Mouse (Mus musculus) stomach, postnatal 0 days (tissue): ENCODE results near the gene Rnf114.

Source experiments
- CTCF ChIP-seq: IDR thresholded peaks from 2 replicates; pipeline ENCODE4 v1.5.1; 2016; ENCODE audit warnings: antibody characterized with exemption, low read depth, mild to moderate bottlenecking, moderate library complexity
- EP300 ChIP-seq: optimal IDR thresholded peaks from 2 replicates; pipeline ENCODE3; 2016; ENCODE audit warnings: antibody characterized with exemption

DNA sequence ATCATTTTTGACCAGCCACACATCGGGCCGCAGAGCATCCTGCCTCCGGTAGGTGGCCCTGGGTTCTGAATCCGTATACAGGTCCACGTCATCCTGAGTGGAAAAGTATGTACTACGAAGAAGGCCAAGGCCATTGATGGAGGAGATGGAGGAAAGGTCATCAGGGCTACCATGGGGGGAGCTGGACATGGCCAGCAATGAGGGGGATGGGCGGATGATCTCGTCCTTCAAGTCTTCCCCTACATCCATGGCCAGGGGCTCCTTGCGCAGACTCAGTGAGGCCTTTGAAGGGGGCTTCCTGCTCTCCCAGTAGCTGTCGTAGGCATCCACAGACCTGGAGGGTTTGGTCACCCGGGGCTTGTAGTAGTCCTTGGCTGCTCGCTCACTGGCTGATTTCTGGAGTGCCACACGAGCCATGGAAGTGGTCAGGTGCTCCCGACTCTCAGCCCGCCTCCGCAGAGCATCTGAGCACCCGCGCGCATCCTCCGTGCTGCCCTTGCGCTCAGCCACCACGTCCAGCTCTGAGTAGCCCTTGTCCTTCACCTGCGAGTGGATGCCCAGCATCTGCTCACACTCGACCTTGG, 8.5 kb upstream of the Rnf114 start:
- TF ChIP-seq CTCF (no peak), EP300 (no peak)
